Mouse (Mus musculus): Measurements from ENCODE around the gene Trim25.

The Trim25 gene

GRCm38 (mm10) chr11:88998974-88999722 lies at the start of gene Trim25:
Gene Trim25 (plus strand): TSS chr11:88999376.
- peak; percentile 89 for DNase-seq (ENCODE audit: low spot score)

DNA sequence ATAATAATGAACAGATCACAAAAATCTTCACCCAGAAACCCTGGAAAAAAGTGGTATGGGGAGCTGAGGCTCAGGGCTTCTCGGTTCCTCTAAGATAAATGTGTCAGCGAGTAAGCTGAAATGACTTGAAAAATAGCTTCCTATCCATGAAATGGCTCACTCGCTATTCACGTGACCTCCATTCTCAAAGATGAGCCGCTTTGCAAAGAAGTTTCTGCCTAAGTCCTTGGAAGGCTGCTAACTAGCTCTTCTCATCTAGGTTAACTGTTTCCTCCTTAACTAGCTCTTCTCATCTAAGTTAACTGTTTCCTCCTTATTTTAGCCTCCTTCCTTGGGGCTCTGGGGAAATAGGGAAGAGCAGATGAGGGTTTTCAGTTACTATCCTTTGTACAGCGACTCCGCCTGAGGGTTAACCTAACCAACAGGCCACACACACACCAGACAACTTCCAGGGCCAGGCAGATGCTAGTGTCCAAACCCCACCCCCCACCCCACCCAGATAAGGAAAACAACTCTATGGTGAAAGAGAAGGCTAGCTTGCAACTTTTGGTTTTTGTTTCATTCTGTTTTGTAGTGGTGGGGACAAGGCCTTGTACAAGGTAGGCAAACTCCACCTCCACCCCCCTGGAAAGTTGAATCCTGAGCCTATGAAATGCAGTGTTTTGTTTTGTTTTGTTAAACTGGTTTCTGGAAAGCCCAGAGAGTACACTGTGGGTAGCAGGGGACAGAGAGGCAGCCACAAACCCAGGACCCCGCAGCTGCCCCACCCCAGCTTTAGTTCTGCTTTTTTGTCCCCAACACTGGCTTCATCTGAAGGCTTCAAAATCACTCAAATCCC lies 49.2 kb upstream of the Trim25 start:
- no peak for DNase-seq (ENCODE audit: low spot score)

DNA sequence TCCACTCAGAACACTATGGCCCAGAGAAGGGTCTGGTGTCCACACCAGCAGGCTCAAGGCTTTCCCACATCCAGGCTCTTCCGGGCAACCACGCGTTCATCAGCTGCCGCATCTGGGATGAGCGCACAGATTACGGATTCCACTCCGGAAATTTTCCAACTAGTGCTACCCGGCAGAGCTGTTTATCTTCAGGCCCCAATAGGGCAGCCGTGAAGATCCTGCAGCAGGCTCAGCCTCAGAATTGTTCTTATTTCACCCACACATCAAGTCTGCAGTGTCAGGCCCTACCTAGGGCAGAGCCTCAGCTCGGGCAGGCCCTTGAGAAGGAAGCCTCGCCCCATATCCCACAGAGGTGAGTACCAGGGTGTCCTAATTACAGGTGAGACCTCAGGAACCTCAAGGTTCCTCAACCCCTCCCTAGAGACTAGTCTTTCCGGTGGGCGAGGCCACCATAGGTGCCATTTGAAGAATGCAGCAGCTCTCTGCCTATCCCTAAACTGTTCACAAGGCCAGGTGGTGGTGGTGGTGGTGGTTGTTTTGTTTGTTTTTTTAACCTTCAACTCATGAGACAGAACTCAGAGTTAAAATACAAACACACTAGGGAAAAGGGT lies 48.4 kb upstream of the Trim25 start:
- DNase-seq (ENCODE audit: low spot score) = no peak

DNA sequence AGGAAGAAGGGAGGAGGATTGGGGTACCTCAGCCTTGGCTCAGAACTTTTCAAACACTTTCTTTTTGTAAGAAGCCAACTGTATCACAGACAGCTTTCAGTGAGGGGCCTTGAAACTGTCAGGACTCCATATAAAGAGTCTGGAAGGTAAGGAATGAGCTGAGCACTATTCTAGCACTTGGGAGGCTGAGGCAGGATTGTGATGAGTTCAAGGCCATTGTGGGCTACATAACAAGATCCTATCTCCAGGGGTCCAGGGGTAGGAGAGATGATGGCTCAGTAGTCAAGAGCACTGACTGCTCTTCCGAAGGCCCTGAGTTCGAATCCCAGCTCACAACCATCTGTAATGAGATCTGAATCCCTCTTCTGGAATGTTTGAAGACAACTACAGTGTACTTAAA lies 47.6 kb upstream of the Trim25 start:
- no peak for DNase-seq (ENCODE audit: low spot score)

GRCm38 (mm10) chr11:88952117-88952516 lies 47.1 kb upstream of the Trim25 start:
- no peak for DNase-seq (ENCODE audit: low spot score)

DNA sequence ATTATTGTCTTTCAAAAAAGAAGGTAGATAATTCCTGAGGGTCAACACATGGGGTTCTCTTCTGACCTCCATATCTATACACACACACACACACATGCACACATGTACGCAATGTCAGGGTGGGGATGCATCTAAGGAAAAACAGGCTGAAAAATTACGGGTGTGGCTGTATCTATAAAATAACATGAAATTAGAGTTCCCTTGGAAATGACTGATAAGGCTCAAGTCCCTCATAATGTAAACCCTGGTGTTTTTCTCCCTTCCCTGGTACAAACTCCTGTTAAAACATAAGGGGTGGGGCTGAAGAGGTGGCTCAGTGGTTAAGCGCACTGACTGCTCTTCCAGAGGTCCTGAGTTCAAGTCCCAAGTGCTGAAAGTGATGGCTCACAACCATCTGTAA lies 45.6 kb upstream of the Trim25 start:
- DNase-seq (ENCODE audit: low spot score) = no peak

GRCm38 (mm10) chr11:88954803-88955202 lies 44.4 kb upstream of the Trim25 start:
- no peak for DNase-seq (ENCODE audit: low spot score)

DNA sequence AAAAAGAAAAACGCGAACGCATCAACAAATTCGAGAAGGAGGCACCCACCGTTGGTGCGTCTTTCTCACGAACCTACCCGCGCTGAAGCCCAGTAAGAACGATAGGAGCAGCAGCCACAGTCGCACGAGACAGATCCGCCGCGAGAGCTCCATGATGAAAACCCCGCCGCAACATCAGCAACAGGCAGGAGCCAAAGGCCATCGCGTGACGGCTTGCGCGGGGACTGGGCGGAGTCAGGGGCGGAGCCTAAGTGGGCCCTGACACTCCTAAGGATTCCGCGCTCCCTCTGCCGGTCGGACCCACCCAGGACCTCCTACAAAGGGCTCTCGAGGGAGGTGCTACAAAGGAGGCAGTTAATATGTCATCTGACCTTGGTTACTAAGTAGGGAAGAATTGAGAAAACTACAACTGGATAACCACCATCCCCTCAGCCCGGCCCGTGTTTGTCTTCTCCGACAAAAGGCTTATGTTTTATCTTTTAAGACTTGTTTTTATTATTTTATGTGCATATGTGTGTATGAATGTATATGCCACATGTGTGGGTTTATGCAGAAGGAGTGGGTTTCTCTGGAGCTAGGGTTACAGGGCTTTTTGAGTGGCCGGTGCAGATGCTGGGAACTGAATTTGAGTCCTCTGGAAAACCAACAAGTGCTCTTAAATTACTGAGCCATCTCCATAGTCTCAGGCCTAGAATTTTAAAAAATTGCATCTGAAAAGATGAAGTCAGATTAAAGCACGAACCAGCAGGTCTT lies 43.8 kb upstream of the Trim25 start, which contains the start of gene Scpep1:
TSS of gene Scpep1 (minus strand) at position 249 of the 753 bp plus-strand sequence.
- DNase-seq (ENCODE audit: low spot score) = peak; percentile 98

- DNase-seq (ENCODE audit: low spot score) = no peak
Measured at GRCm38 (mm10) chr11:88958851-88959250, 40.3 kb upstream of the Trim25 start.

- no peak for DNase-seq (ENCODE audit: low spot score)
Measured at GRCm38 (mm10) chr11:88966881-88967361, 32.3 kb upstream of the Trim25 start, which contains the start of gene Elobl. Gene Elobl (minus strand): TSS chr11:88966931.

GRCm38 (mm10) chr11:88970202-88970732 lies 28.9 kb upstream of the Trim25 start, which contains the start of gene Coil:
Gene Coil (plus strand): TSS chr11:88970252.
- no peak for DNase-seq (ENCODE audit: low spot score)

DNA sequence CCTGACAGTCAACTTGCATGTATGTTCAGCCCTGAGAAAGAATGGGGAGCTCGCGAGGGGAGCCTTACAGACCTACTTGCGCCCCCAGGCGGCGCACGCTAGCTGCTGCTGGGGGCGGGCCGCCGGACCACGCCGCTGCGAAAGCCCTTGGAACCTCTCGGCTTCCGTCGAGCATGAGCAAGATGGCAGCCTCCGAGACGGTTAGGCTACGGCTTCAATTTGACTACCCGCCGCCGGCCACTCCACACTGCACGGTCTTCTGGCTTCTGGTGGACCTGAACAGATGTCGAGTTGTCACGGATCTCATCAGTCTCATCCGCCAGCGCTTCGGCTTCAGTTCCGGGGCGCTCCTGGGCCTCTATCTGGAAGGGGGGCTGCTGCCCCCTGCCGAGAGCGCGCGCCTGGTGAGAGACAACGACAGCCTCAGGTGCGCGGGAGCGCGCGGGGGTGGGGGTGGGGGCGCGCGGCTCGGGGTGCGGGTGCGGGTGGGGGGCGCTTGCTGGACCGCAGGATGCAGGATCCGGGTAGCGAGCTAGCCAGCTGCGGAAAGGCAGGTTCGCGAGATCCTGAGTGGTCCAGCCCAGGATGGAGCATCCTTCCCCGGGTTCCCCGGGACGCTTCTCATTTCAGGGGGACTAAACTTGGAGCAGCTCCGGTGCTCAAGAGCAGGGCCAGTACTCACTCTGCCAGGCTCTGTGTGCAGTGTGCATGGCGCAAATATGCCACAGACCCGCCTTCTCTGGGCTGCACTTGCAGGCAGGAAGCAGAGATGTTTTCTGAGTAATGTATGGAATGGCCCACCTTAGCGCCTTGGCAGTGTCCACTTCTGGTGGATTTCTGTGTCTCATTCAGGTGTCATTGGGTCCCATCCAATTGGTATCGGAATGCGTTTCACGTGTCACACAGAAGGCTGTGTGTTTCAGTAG lies 25.1 kb upstream of the Trim25 start:
- DNase-seq (ENCODE audit: low spot score) = peak; percentile 93

DNA sequence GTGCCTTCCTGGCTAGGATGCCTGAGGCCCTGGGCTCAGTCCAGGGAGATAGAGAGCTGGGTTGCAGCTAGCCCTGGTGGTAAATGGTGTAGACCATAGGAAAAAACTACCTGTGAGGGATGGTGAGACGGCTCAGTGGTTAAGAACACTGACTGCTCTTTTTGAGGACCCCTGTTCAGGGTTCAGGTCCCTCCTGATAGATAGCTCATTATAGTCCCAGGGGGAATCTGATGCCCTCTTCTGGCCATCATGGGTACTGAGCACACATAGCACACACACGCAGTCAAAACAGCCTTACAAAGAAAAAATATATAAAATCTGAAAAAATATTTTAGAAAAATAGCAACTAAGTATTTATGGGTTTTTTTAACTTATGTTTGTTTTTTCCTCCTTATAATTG lies 22.9 kb upstream of the Trim25 start:
- DNase-seq (ENCODE audit: low spot score) = no peak

DNA sequence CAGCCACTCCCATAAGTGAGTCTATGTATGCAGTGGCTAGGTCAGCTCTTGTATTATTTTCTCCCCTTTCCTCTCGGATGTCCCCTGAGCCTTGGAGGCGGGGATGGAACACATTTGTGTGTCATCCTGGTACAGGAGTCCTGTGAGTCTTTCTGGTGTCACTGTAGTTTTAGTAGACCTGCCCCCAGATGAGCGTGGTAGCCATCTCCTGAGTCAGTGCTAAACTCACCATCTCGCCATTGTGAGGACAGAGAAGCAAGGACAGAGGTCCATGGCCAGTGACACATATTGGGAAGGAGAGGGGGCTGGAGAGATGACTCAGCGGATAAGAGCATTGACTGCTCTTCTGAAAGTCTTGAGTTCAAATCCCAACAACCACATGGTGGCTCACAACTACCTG lies 22.0 kb upstream of the Trim25 start:
- DNase-seq (ENCODE audit: low spot score) = no peak

DNA sequence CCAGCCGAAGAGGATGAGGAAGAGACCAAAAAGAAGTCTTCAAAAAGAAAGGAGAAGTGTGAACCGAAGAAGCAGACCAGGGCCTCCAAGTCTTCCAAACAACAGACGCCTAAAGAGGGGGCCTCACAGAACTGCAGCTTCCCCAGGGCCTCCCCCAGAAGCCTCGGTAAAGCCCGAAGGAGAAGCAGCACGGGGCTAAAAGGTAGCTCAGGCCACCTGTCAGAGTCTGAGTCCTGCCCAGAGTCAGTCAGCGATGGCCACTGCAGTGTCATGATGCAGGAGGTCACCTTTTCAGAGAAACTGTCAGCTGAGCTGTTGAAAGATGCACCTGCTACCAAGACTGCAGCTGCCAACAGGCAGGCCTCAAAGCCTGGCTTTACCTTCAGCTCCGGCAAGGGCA lies 17.8 kb upstream of the Trim25 start:
- no peak for DNase-seq (ENCODE audit: low spot score)

GRCm38 (mm10) chr11:88986616-88987015 lies 12.6 kb upstream of the Trim25 start:
- no peak for DNase-seq (ENCODE audit: low spot score)

- DNase-seq (ENCODE audit: low spot score) = no peak
Measured at GRCm38 (mm10) chr11:88988956-88989355, 10.2 kb upstream of the Trim25 start.

GRCm38 (mm10) chr11:88989530-88989929 lies 9.6 kb upstream of the Trim25 start:
- DNase-seq (ENCODE audit: low spot score) = no peak

GRCm38 (mm10) chr11:88993186-88993585 lies 6.0 kb upstream of the Trim25 start:
- no peak for DNase-seq (ENCODE audit: low spot score)

GRCm38 (mm10) chr11:88993625-88994024 lies 5.6 kb upstream of the Trim25 start:
- DNase-seq (ENCODE audit: low spot score) = peak; percentile 50
